Mouse (Mus musculus): Measurements from ENCODE around the gene Slc23a4.
A peak's percentile ranks its signal among the peaks of the same experiment; 100 is the strongest.

Gene Slc23a4

DNA sequence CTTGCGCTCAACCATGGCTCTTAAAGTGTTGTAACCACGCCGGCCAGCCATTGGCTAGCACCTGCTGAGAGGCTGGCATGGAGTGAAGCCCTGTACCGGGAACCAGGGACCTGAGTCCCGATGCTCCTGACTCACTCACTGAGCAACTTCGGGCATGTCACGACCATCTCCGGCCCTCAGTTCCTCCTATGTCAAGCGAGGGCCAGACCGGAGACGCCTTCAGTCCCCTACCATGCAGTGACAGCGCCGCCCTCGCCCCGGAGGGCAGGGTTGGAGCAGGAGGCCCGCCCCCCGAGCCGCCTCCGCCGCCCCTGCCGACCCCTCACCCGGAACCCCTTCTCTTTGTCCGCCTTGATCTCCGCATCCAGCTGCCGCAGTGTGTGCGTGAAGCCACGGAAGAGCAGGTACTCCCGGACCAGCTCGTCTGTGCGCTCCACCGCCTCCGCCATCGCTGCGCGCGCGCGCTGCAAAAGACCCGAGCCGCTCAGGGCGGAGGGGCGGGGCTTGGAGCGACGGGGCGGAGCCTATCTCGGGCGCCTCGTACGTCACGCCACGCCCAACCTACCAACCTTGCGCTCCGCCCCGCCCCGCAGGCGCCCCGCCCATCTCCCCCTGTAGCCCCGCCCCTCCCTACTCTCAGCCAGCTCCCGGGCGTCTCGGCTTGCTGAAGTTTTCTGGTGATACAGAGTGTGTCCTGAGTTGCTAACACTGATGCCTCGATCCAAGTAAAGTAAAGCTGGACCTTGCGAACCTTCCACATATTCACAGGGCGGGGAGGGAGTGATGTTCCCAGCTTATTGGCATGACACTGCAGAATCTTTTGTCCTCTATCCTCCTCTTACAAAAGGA, 77.6 kb downstream of the Slc23a4 start, which contains the start of gene Wdr91:
Wdr91 (minus strand) TSS at position 506 of the 849 bp plus-strand sequence.
- peak; percentile 98 to 99 for DNase-seq

DNA sequence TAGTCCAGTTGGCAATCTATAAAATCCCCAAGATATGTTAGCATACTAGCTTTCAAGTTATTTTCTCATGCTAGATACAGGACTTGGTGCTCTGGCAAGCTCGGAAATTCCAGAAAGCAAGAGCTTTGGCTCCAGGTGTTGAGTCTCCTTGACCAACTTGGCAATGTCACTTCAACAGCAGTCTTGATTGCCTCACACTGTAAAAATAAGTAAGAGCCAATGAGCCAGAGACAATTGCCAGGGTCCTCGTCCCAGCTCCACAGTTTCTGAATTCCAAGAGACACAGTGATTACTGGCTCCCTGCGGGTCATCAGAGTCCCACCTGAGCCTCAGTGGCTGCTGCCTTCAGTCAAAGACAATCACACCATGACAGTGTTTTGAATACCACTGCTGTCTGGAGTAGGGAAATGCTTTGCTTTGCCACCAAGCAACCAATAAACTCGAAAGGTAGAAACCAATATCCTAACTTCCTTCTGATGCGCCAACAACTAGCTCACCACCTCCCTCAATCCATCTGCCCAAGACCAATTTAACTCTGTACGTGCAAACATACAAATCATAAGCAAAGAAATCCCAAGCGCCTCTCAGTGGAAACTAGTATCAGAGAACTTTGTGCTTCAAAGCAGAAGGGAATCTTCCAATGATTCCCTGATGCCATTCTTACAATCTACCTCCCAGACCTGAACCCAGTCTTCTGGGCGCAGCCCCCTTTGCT, 78.4 kb downstream of the Slc23a4 start:
- DNase-seq = no peak

DNA sequence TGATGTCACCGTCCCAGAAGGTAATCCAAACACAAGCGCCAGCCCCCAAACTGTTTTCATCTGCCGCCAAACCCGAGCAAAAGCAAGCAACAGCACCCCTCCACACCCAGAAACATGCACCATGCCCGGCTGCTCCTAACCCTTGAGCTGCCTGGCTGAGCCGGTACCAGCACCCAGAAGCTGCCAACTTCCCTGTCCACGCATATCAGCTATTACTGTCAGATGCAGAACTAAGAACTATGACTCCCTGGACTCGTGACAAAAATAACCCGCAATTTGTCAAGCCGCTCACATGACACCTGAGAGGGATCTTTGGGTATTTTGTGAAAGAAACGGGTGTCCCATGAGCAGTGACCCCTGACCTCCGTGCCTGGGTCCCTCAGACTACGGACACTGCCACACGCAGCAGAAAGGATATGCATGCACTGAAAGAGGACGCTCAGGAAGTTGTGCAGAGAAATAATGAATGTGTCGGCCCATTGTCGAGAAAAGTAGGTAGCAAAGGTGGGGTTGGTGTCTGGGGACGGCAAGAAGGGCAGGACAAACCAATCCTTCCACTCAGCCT, 80.4 kb downstream of the Slc23a4 start:
- DNase-seq = no peak

DNA sequence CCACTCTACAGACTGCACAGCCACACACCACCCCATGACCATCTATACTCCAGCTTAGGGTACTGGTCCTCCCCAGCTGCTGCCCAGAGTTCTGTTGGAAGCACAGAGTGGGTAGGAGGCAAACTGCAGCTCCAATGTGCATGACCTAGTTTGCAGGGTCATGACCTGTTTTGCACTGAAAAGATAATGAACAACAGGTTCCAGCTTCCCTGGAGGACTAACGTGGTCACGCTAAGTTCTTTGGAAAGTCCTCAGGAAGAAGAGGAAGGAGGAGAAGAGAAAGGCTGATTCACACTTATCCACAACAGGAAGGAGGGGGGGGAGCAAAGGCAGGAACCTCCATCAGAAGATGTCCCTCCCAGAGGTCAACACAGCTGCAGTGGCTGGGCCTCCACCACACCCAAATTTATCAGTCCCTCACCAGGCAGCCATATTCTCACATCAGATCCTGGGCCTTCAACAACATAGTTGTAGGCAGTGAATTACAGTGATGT, 81.0 kb downstream of the Slc23a4 start:
- DNase-seq = no peak

DNA sequence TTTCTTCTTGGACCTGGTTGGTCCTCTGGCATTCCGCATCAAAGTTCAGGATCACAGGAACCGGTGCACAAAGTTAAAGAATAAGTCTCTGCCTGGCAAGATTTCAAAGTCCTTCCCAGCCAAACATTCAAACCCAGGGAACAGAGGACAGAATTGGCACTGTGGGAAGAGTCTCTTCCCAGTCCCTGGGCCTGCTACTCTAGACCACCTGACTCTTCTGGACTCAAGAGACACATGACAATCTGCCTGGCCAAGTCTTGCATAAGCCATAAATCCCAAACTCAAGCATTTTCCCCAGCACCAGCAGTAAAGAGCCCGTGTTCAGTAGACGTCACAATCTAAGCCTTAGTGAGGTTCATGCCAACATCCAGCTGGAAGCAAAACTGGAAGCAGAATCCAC, 81.5 kb downstream of the Slc23a4 start:
- DNase-seq = no peak

DNA sequence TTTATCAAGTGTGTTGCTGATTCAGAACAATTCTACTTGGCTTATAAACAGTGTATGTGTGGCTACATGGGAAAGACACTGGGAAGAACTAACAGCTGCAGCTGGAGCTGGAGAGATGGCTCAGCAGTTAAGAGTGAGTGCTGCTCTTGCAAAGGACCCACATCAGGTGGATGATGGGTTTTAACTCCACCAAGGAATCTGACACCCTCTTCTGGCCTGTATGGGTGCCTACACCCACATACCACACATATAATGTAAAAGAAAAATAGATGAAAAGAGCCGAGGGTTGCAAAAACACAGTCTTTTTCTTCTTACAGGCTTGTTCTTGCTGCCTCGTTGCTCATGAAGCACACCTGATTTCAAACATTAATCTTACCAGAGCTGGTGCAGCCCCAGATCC, 82.1 kb downstream of the Slc23a4 start:
- no peak for DNase-seq

DNA sequence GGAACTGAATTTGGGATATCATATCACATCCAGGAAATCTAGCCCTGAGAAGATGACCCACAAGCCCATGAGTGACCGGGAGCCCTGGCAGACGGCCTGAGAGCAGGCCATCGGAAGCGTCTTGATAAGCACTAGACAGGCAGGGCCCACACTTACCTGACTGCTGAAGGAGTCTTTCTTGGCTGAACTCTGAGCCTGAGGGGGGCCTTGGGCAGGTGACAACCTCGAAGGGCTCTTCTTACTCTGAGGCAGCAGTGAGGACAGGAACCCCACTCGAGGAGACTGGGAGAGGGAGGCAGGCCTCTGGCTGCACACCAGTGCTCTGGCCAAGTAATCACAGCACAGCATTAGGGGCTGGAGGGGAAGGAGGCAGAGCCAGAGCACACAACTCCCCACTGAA, 83.8 kb downstream of the Slc23a4 start:
- DNase-seq = no peak

DNA sequence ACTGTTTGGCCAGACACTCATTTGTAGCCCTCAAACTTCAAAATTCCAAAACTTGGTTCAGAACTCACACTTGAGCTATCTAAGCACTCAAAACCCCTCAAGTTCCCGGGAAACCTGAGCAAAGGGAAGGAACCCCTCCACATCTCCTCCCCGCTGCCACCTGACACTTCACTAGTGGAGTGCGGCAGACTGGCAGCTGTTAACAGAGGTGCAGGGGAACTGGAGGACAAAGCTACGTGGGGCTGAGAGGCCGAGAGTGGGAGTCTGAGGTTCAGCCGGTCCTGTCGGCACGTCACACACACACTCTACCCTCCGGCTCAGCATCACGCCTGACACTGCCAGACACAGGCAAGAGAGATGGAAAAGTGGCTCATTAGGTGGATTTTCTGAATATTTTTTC, 84.4 kb downstream of the Slc23a4 start:
- DNase-seq = no peak

DNA sequence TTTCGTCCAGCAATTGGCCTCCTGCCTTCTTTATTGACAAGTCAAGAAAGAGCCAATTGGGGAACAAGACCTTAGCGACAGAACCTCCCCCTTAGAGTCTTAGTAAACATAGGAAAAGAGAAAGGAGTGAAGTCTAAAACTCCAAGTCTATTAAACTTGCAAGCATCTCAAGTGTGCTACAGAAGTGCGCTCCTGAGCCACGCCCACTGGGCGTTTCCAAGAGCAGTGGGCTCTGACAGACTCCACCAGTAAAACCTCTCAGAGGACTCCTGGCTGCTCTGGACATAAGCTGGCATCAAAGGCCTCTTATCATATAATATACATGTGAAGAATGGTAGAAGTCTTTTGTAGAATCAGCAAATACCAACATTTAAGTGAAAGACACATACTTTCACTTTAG, 84.8 kb downstream of the Slc23a4 start:
- DNase-seq = peak in 1 of 2 experiments; percentile 50

DNA sequence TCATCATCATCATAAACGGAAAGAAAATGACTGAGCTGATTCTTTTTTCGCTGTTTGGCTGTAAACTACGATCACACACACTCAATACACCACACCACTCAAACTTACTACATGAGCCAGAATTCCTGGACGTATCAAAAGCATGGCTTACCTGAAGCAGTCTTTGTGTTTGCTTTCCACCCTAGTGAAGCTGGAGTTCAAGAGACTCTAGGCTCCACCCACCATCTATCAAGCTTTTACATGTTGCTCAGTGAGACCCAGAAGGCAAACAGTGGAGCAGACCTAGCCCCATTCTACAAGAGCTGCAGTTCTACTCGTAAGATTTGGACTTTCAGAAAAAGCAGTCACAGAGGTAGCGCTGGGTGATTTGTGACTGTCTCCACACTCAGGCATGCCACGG, 85.6 kb downstream of the Slc23a4 start:
- no peak for DNase-seq

DNA sequence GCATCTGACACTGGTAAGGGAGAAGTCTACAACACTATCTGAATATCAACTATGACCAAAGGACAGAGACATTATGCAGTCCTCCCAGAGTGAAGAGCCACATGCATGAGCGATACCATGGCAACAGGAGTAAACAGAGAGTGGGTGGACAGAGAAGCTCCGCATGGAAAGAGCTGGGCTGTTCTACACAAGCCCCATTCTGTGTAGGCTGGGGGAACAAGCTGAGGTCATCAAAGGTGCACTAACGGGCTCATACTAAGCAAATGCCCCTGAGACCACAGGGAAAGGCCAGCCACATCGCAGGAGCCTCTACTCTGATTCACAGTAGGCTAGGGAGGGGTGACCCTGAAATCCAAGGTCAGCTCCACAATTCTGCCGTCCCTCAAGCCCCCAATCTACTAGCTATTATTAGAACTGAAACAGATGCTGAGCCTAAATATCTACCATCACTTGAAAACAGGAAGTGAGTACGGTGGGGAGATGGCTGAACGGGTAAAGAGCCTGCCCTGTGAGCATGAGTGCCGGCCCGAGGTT, 86.2 kb downstream of the Slc23a4 start:
- DNase-seq = no peak

DNA sequence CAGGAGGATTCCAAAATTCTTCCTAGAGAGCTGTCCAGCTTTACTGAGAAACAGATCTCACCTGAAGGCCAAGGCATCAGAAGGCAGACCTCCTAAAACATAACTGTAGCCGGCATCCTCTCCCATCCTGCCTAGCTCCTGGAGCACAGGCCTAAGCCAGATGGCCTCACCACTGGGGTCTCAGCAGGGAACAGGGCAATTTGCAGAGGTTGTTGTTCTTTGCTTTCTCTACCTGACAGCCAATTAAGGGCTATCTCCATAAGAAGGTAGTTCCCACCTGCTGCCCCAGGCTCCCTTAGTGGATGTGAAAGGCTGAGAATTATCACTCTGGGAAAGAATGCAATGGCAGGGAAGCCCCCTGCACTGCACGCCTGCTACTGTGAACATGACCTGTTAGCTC, 87.2 kb downstream of the Slc23a4 start:
- no peak for DNase-seq

DNA sequence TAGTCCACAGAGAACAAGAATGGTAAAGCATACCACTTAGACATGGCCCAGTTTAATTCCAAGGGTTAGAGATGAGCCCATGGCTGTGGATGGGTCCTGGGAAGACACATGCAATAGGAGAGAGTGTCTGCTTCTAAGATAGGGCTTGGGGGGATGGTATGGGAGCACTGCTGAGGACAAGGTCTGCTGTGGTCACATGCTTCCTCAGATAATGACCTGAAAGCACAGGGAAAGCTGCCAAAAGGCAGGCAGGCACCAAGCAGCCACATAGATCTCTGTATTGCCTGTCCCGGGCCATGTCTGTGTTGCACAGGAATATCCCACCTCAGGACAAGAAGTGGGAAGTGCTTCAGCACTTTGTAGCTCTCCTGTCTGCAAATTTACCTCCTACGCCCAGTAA, 89.1 kb downstream of the Slc23a4 start:
- DNase-seq = no peak

DNA sequence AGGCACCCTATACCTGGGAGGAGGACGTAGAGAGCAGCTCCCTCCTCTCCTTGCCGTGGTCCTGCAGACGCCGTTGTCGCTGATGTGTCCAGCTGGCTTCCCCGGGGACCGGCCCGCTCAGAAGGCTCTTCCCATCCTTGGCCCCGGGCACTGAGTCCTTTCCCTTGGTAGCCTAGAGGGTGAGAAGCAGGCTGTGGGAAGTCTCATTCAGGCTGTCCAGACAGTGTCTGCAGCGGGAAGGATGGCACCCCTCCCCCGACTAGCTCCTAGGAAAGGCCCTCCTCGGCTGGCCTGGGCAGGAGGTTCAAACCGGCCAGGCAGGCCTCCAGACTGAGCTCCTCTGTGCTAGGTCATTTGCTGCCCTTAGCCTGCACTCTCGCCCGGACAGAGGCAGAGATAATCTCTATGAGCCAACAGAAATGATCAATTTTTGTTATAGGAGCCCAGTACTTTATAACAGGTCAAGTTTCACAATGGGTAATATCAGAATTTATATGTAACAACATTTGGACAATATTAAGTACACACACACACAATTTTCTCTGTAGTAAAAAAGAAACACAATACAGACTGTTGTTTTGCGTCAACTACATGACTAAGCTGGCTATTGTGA, 91.9 kb downstream of the Slc23a4 start:
- DNase-seq = no peak

DNA sequence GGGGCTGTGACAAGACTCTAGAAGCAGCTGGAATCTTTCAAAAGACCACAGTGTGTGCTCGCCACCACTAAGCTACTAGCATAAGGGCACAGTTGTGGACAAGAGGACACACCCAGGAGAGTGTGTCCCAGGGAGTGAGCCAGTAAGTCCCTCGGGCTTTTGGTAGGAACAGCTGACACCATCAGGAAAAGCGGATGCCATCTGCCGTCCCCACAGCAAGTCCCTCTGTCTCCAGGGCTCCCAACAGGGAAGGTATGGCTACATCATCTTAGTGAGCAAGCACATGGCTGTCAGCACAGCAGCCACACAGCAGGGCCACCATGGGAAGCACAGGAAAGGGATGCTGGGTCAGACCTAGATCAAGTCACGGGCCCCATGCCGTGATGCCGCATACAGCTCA, 92.6 kb downstream of the Slc23a4 start:
- no peak for DNase-seq

All from kidney, postnatal 4 days (tissue).